Mouse (Mus musculus) neural tube, embryonic 15.5 days (tissue): Measurements from ENCODE around the gene Exoc3l2. TPM values are rescaled to one million over a fixed set of nuclear protein-coding genes. Genes with fewer than 3 reads are reported as not detected.
A peak's percentile ranks its signal among the peaks of the same experiment; 100 is the strongest.

Experiments
- ATAC-seq: fragments of 200-750 bp; cut with Nextera tagmentation; 2 replicates; pipeline ENCODE4 v1.8.0; 2017; ENCODE audit warnings: mild to moderate bottlenecking, moderate TSS enrichment, moderate library complexity; ENCODE audit not compliant: low FRiP score
- H3K27ac ChIP-seq: fragments of 300-500 bp; sonication (generic); replicated peaks from 2 replicates; pipeline ENCODE4 v1.5.1; 2015; ENCODE audit warnings: mild to moderate bottlenecking, inconsistent platforms
- H3K27me3 ChIP-seq: fragments of 300-500 bp; sonication (generic); replicated peaks from 2 replicates; pipeline ENCODE4 v1.6.1; 2015; ENCODE audit warnings: inconsistent platforms
- H3K36me3 ChIP-seq: fragments of 300-500 bp; sonication (generic); 2 replicates; pipeline ENCODE4 v1.6.1; 2015; ENCODE audit warnings: inconsistent platforms
- H3K4me1 ChIP-seq: fragments of 300-500 bp; sonication (generic); 2 replicates; pipeline ENCODE4 v1.6.1; 2015; ENCODE audit warnings: inconsistent platforms
- H3K4me2 ChIP-seq: fragments of 300-500 bp; sonication (generic); 2 replicates; pipeline ENCODE4 v1.6.1; 2015; ENCODE audit warnings: inconsistent platforms, mild to moderate bottlenecking, moderate library complexity
- H3K4me3 ChIP-seq: fragments of 300-500 bp; sonication (generic); replicated peaks from 2 replicates; pipeline ENCODE4 v1.5.1; 2015; ENCODE audit warnings: mild to moderate bottlenecking, inconsistent platforms
- H3K9ac ChIP-seq: fragments of 300-500 bp; sonication (generic); replicated peaks from 2 replicates; pipeline ENCODE4 v1.6.1; 2015; ENCODE audit warnings: mild to moderate bottlenecking, inconsistent platforms
- H3K9me3 ChIP-seq: fragments of 300-500 bp; sonication (generic); replicated peaks from 2 replicates; pipeline ENCODE4 v1.6.1; 2016; ENCODE audit warnings: inconsistent platforms
- WGBS: fragments of 180-500 bp; shearing (Covaris S2); methylation state at CpG from one replicate; pipeline ENCODE4 v1.1.7; 2015; ENCODE audit warnings: mixed read lengths; 5-methylcytosine and 5-hydroxymethylcytosine counted together
- polyA plus RNA-seq: library from polyadenylated mRNA; unstranded; fragments of >200 nt; fragmentation: Nextera tagmentation; extraction: Ambion mirVana; gene quantifications from 2 replicates; pipeline ENCODE4 v1.2.1, GENCODE M21; 2015

Gene Exoc3l2
- polyA plus RNA-seq, 1 experiment from 2014 or later: 1.5 TPM

DNA sequence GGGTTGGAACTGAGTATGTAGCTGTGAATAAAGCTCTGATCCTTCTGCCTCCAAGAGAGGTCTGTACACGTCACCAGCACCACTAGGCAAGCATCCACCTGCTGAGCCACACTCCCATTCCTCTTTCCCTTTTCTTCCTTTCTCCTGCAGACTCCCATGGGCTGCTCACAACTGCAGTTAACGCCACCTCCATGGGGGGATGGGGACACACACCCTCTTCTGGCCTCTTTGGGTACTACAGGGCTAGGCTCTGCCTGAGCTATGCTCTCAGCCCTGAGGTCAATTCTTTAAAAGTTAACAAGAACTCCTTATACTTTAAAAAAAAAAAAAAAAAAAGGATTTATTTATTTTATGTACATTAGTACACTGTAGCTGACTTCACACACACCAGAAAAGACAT, 30.7 kb upstream of the Exoc3l2 start:
- Histone ChIP-seq H3K9ac (no peak overlapping the region), H3K4me1 (no peaks in the 10 kb centered on the region), H3K9me3 (no peaks in the 10 kb centered on the region), H3K27ac (no peak overlapping the region), H3K4me2 (no peak overlapping the region), H3K4me3 (no peak overlapping the region), H3K27me3 (no peaks in the 10 kb centered on the region), H3K36me3 (peaks cover 98% of the 10 kb centered on the region)
- 91% methylated on average over 2 of the region's 2 CpGs for WGBS
- no peak for ATAC-seq

GRCm38 (mm10) chr7:19436276-19436675, 26.9 kb upstream of the Exoc3l2 start:
- Histone ChIP-seq H3K27me3 (no peaks in the 10 kb centered on the region), H3K9ac (no peak overlapping the region), H3K4me3 (no peak overlapping the region), H3K9me3 (no peaks in the 10 kb centered on the region), H3K4me2 (no peak overlapping the region), H3K36me3 (peaks cover 87% of the 10 kb centered on the region), H3K4me1 (no peaks in the 10 kb centered on the region), H3K27ac (no peak overlapping the region)
- 95% methylated on average over 2 of the region's 2 CpGs for WGBS
- ATAC-seq: no peak

- ATAC-seq: no peak
- no peak overlapping the region for H3K4me2 ChIP-seq
- no peak overlapping the region for H3K9ac ChIP-seq
- H3K36me3 ChIP-seq: peaks cover 86% of the 10 kb centered on the region
- no peaks in the 10 kb centered on the region for H3K27me3 ChIP-seq
- H3K4me1 ChIP-seq: no peaks in the 10 kb centered on the region
- 81% methylated on average over 9 of the region's 9 CpGs for WGBS
- H3K4me3 ChIP-seq: no peak overlapping the region
- H3K27ac ChIP-seq: no peak overlapping the region
- H3K9me3 ChIP-seq: no peaks in the 10 kb centered on the region
These were observed 26.1 kb upstream of the Exoc3l2 start for GRCm38 (mm10) chr7:19437048-19437447.

- 85% methylated on average over 9 of the region's 9 CpGs for WGBS
- Histone ChIP-seq H3K27me3 (no peaks in the 10 kb centered on the region), H3K4me3 (no peak overlapping the region), H3K27ac (no peak overlapping the region), H3K4me1 (no peaks in the 10 kb centered on the region), H3K4me2 (no peak overlapping the region), H3K9ac (no peak overlapping the region), H3K36me3 (peaks cover 76% of the 10 kb centered on the region), H3K9me3 (no peaks in the 10 kb centered on the region)
- ATAC-seq: no peak
These were observed 21.6 kb upstream of the Exoc3l2 start for GRCm38 (mm10) chr7:19441448-19442091.

- 43% methylated on average over 3 of the region's 3 CpGs for WGBS
- ATAC-seq: peak; percentile 53; the same call in 1 of the 2 replicates
- Histone ChIP-seq H3K4me2 (no peak overlapping the region), H3K4me1 (no peaks in the 10 kb centered on the region), H3K4me3 (no peak overlapping the region), H3K36me3 (peaks cover 73% of the 10 kb centered on the region), H3K9me3 (no peaks in the 10 kb centered on the region), H3K27ac (no peak overlapping the region), H3K9ac (no peak overlapping the region), H3K27me3 (no peaks in the 10 kb centered on the region)
These were observed 19.8 kb upstream of the Exoc3l2 start for GRCm38 (mm10) chr7:19443344-19443743.

- Histone ChIP-seq H3K4me3 (no peak overlapping the region), H3K4me1 (no peaks in the 10 kb centered on the region), H3K27ac (no peak overlapping the region), H3K9me3 (no peaks in the 10 kb centered on the region), H3K4me2 (no peak overlapping the region), H3K27me3 (no peaks in the 10 kb centered on the region), H3K9ac (no peak overlapping the region), H3K36me3 (peaks cover 84% of the 10 kb centered on the region)
- no peak for ATAC-seq
- WGBS: 84% methylated on average over 12 of the region's 12 CpGs
These were observed 18.3 kb upstream of the Exoc3l2 start for GRCm38 (mm10) chr7:19444801-19445200.

- WGBS: 90% methylated on average over 16 of the region's 16 CpGs
- no peaks in the 10 kb centered on the region for H3K9me3 ChIP-seq
- no peaks in the 10 kb centered on the region for H3K4me1 ChIP-seq
- no peak overlapping the region for H3K9ac ChIP-seq
- ATAC-seq: no peak
- H3K27ac ChIP-seq: no peak overlapping the region
- no peak overlapping the region for H3K4me3 ChIP-seq
- no peak overlapping the region for H3K4me2 ChIP-seq
- no peaks in the 10 kb centered on the region for H3K27me3 ChIP-seq
- peaks cover 86% of the 10 kb centered on the region for H3K36me3 ChIP-seq
These were observed 15.4 kb upstream of the Exoc3l2 start for GRCm38 (mm10) chr7:19447689-19448088.

GRCm38 (mm10) chr7:19449165-19449564, 14.0 kb upstream of the Exoc3l2 start:
- H3K27me3 ChIP-seq: no peaks in the 10 kb centered on the region
- H3K36me3 ChIP-seq: peaks cover 76% of the 10 kb centered on the region
- no peak overlapping the region for H3K27ac ChIP-seq
- no peak for ATAC-seq
- no peak overlapping the region for H3K4me3 ChIP-seq
- H3K9ac ChIP-seq: no peak overlapping the region
- no peaks in the 10 kb centered on the region for H3K9me3 ChIP-seq
- 82% methylated on average over 12 of the region's 12 CpGs for WGBS
- H3K4me2 ChIP-seq: no peak overlapping the region
- H3K4me1 ChIP-seq: no peaks in the 10 kb centered on the region

DNA sequence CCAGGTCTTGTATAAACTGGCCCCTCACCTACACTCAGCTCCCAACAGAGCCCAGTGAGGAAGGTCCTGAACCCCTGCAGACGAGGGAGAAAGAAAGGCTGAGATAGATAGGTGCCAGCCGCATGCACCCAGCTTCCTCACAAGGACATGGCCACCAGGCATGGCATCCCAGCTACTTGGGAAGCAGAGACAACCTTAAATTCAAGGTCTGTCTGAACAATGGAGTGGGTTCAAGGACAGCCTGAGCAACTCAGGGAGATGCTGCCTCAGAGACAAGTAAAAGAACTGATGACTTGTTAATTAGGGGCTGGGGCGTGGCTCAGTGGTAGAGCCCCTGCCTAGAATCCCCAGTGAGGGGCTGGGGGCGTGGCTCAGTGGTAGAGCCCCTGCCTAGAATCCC, 7.9 kb upstream of the Exoc3l2 start:
- Histone ChIP-seq H3K36me3 (peaks cover 30% of the 10 kb centered on the region), H3K27me3 (no peaks in the 10 kb centered on the region), H3K9ac (no peak overlapping the region), H3K4me3 (no peak overlapping the region), H3K27ac (no peak overlapping the region), H3K4me1 (peaks cover 30% of the 10 kb centered on the region), H3K4me2 (no peak overlapping the region), H3K9me3 (no peaks in the 10 kb centered on the region)
- ATAC-seq: no peak
- WGBS: 93% methylated on average over 4 of the region's 4 CpGs

DNA sequence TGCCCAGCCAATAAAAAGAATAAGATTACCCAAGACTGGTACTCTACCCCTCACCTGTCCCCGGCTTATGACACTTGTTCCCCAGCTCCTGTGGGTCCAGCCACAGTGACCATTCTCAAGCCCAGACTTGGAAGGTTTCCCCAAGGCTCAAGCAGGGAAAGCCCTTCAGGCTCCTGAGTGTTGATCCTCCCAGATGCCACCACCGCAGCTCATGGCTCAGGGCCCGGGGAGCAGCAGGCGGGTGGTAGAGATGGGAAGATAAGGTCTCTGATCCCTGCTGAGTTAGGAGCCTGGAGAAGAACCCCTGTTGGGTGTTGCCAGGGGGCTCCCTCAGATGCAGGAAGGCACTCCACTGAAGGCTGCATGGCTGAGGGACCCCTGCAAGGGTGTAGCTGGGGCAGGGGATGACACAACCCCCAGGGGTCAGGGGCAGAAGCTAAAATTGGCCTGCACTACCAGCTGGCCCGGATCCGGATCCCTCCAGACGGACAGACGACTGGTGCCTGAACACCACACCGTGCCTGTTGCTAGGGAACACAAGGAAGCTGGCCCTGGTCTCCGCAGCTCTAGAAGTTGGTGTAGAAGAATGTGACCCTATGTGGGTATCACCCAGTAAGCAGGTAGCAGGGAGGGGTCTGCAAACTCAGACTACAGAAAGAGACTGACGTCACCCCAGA, 7.2 kb upstream of the Exoc3l2 start:
- peak overlapping the region; percentile 88 for H3K4me2 ChIP-seq
- no peak overlapping the region for H3K9ac ChIP-seq
- H3K27me3 ChIP-seq: no peaks in the 10 kb centered on the region
- peaks cover 30% of the 10 kb centered on the region for H3K4me1 ChIP-seq
- no peaks in the 10 kb centered on the region for H3K9me3 ChIP-seq
- H3K27ac ChIP-seq: no peak overlapping the region
- peaks cover 23% of the 10 kb centered on the region for H3K36me3 ChIP-seq
- 71% methylated on average over 11 of the region's 11 CpGs for WGBS
- no peak for ATAC-seq
- 0 out of 2 replicates have a peak overlapping the region, but pooled peaks have one; percentile 83 for H3K4me3 ChIP-seq

- Histone ChIP-seq H3K4me1 (peaks cover 30% of the 10 kb centered on the region), H3K27ac (no peak overlapping the region), H3K4me3 (peak overlapping the region; percentile 83), H3K36me3 (peaks cover 16% of the 10 kb centered on the region), H3K27me3 (no peaks in the 10 kb centered on the region), H3K9ac (no peak overlapping the region), H3K4me2 (peak overlapping the region; percentile 88), H3K9me3 (no peaks in the 10 kb centered on the region)
- no peak for ATAC-seq
- 95% methylated on average over 7 of the region's 7 CpGs for WGBS
These were observed 6.5 kb upstream of the Exoc3l2 start for GRCm38 (mm10) chr7:19456628-19457027.

DNA sequence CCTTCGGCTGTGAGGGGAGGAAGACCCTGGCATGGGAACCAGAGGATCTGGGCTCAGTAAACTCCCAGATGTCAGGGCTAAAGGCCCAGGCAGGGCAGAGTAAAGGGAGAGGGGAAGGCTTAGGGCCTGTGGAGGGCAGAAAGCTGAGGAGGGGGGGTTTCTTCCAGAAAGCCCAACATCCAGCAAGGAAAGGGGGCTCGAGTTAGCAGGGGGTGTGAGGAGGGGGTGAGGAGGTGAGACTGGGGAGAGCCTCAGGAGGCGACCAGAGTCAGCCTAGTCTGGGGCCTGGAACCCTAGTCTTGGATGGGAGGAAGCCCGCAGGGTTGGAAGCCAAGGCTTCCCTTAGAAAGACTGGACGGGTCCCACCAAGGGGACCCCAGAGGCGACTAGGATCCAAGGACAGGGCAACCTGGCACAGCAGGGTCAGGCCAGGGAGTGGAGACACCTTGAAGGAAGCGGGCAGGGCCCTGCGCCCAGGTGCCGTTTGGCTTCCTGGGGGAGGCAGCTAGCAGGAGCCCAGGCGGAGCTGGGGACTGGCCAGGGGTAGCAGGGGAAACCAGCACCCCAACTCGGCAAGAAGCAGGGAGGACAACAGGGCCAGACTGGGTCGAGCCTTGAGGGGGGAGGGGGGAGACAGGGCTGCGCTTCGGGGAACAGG, 5.6 kb upstream of the Exoc3l2 start:
- WGBS: 9% methylated on average over 14 of the region's 14 CpGs
- Histone ChIP-seq H3K4me3 (peak overlapping the region; percentile 83), H3K27ac (peak overlapping the region; percentile 81), H3K36me3 (peaks cover 7% of the 10 kb centered on the region), H3K4me2 (peak overlapping the region; percentile 88), H3K9me3 (no peaks in the 10 kb centered on the region), H3K4me1 (peaks cover 30% of the 10 kb centered on the region), H3K27me3 (no peaks in the 10 kb centered on the region), H3K9ac (peak overlapping the region; percentile 87)
- peak; percentile 18 for ATAC-seq
